Mouse (Mus musculus): Measurements from ENCODE around the gene Gm45062.

Gm45062 gene

GRCm38 (mm10) chr6:8421421-8421820 is 162.2 kb downstream of the Gm45062 start:
- no peak for DNase-seq

GRCm38 (mm10) chr6:8421959-8422581 is 162.8 kb downstream of the Gm45062 start:
- DNase-seq, result peak; percentile 28

- no peak for DNase-seq
These were observed 163.9 kb downstream of the Gm45062 start for GRCm38 (mm10) chr6:8423142-8423541.

- no peak for DNase-seq
These were observed 168.4 kb downstream of the Gm45062 start for GRCm38 (mm10) chr6:8427692-8428091.

- DNase-seq, result no peak
These were observed 171.5 kb downstream of the Gm45062 start for GRCm38 (mm10) chr6:8430610-8431234.

- DNase-seq, result no peak
These were observed 173.9 kb downstream of the Gm45062 start for GRCm38 (mm10) chr6:8433179-8433578.

- no peak for DNase-seq
These were observed 178.7 kb downstream of the Gm45062 start for GRCm38 (mm10) chr6:8437937-8438336.

GRCm38 (mm10) chr6:8441814-8442213 is 182.6 kb downstream of the Gm45062 start:
- no peak for DNase-seq

- peak; percentile 84 for DNase-seq
These were observed 187.5 kb downstream of the Gm45062 start for GRCm38 (mm10) chr6:8446786-8447185.

- DNase-seq, result no peak
These were observed 196.3 kb downstream of the Gm45062 start for GRCm38 (mm10) chr6:8455599-8455998.

GRCm38 (mm10) chr6:8458596-8458995 is 199.3 kb downstream of the Gm45062 start:
- DNase-seq, result no peak

GRCm38 (mm10) chr6:8462447-8462846 is 203.2 kb downstream of the Gm45062 start:
- DNase-seq, result no peak

- no peak for DNase-seq
These were observed 206.1 kb downstream of the Gm45062 start for GRCm38 (mm10) chr6:8465388-8465787.

- DNase-seq, result no peak
These were observed 206.7 kb downstream of the Gm45062 start for GRCm38 (mm10) chr6:8465985-8466384.

GRCm38 (mm10) chr6:8467667-8468337 is 208.6 kb downstream of the Gm45062 start:
- no peak for DNase-seq

GRCm38 (mm10) chr6:8469918-8470317 is 210.7 kb downstream of the Gm45062 start:
- DNase-seq, result no peak

GRCm38 (mm10) chr6:8472125-8472524 is 212.9 kb downstream of the Gm45062 start:
- DNase-seq, result no peak

- DNase-seq, result no peak
These were observed 213.7 kb downstream of the Gm45062 start for GRCm38 (mm10) chr6:8472915-8473314.

- DNase-seq, result peak; percentile 10
These were observed 214.2 kb downstream of the Gm45062 start for GRCm38 (mm10) chr6:8473498-8473897.

- no peak for DNase-seq
These were observed 215.1 kb downstream of the Gm45062 start for GRCm38 (mm10) chr6:8474316-8474715.

GRCm38 (mm10) chr6:8474820-8475219 is 215.6 kb downstream of the Gm45062 start:
- no peak for DNase-seq

GRCm38 (mm10) chr6:8479176-8479575 is 219.9 kb downstream of the Gm45062 start:
- no peak for DNase-seq

GRCm38 (mm10) chr6:8484437-8485275 is 225.4 kb downstream of the Gm45062 start:
- no peak for DNase-seq

All from layer of hippocampus, adult 9-11 months (tissue).